Mouse (Mus musculus) layer of hippocampus, adult 9-10 months (tissue): ENCODE measurements at regions not wholly inside any gene's neighbourhood (a gene's known extent, or its start where the extent isn't known, plus 50 kb on each side); places are given as distances from the start of the nearest gene placed in this dataset.

ENCODE experiments used
- DNase-seq: peaks from one replicate; pipeline ENCODE4 v3.0.0; 2022; ENCODE audit warnings: low spot score

GRCm38 (mm10) chr16:68704569-68704968, 1083.9 kb upstream of the Cadm2 start:
- DNase-seq, result no peak

- peak; percentile 18 for DNase-seq
Measured at GRCm38 (mm10) chr16:68666972-68667538, 1046.3 kb upstream of the Cadm2 start.

- DNase-seq, result no peak
Measured at GRCm38 (mm10) chr16:68658436-68658835, 1037.7 kb upstream of the Cadm2 start.

GRCm38 (mm10) chr16:68627976-68628375, 1007.3 kb upstream of the Cadm2 start:
- DNase-seq, result no peak

GRCm38 (mm10) chr16:68614041-68614440, 993.3 kb upstream of the Cadm2 start:
- DNase-seq, result no peak
